Mouse (Mus musculus) brain, embryonic 18.5 days (tissue): ENCODE results near the gene Tm4sf5.
"Not testable (repeated sequence)": the region's sequence is repeated elsewhere in the genome, so short reads cannot be mapped to it uniquely, and the experiment has no call there.

Experiments
- DNase-seq: peaks from one replicate; pipeline ENCODE4 v3.0.0-alpha.2; 2012; ENCODE audit warnings: low read depth, low spot score

Gene Tm4sf5

DNA sequence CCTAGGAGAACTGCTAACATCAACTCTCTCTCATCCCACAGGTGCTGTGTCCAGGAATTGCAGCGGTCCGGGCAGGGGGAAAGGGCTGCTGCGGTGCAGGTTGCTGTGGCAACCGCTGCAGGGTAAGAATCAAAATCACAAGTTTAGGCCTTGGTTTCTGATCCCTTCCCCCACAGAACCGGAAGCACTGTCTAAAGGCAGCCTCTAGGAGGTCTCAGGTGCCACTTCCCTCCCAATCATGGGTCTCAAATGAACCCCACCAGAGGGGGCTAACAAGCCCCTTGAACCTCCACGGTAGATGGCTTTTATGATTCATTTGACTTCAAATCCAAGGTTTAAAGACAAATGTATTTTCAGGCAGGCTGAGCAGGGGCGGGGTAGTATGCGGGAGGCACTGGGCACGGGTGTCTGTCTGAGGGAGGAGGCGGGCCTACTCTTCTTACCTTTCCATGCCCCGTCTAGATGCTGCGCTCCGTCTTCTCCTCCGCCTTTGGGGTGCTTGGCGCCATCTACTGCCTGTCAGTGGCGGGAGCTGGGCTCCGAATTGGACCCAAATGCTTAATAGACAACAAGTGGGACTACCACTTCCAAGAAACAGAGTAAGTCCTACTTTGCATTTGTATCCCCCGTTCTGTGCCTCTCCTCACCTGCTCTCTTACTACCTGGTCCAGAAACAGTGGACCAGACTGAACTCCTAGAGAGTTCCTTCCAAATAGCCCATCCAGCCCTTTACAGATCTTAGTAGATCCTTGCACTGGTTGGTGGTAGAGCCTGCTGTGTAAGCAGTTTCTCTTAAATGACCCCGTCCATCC lies 4.9 kb downstream of the Tm4sf5 start:
- no peak for DNase-seq

DNA sequence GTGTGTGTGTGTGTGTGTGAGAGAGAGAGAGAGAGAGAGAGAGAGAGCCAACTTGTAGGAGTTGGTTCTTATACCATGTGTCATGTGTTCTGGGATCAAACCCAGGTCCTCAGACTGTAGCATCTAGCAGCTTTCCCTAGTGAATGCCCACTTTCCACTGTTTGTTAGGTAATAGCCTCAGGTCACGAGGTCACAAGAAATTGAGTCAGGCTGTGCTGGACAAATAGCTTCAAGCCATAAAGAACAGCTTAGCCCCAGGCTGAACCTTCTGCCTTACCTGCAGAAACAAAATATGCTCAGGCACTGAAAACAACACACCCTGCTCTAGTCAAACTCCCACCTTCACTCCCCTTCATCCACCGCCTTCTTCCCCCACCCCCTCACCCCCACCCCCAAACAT lies 6.2 kb downstream of the Tm4sf5 start:
- no peak for DNase-seq

DNA sequence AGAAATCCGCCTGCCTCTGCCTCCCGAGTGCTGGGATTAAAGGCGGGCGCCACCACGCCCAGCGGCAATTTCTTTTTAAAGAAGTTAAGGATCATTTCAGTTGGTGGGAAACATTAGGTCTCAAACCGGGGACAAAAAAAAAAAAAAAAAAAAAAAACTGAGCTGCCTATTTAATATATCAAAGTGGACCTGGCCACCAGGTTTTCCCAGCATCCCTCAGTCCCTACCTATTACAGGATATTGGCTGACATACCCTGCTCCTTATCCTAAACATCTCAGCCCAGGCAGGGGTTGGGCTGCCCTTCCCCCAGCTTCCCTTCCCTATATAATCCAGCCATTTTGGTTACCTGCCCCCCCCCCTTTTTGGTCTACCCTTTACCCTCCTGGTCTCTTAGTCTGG lies 6.8 kb downstream of the Tm4sf5 start:
- no peak for DNase-seq

DNA sequence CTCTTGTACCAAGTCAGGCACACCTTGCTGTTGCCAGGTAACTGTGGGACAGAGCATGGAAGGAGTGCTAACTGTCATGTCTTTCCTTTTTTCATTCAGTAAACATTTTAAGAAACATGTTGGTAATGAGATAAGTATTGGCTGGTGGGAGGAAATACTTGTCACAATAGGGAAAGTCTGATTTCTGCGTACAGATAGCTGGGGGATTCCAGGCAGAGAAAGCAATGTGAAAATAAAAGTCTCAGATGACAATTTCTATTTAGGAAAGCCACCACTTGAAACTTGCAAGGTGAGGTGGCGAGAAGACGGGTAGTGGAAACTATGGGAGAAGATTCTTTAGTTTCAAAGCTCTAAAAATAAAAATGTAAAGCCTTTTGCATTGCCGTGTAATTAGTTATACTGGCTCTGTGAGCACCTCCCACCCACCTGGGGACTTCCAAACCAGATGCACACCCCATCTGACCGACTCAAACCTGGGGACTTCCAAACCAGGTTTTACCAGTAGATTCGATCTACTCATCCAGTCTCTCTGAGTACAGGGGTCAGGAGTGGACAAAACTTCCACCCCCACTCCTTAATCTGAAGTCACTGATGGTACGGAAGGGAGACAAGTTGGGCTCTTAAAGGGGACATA lies 7.8 kb downstream of the Tm4sf5 start:
- DNase-seq, result no peak

DNA sequence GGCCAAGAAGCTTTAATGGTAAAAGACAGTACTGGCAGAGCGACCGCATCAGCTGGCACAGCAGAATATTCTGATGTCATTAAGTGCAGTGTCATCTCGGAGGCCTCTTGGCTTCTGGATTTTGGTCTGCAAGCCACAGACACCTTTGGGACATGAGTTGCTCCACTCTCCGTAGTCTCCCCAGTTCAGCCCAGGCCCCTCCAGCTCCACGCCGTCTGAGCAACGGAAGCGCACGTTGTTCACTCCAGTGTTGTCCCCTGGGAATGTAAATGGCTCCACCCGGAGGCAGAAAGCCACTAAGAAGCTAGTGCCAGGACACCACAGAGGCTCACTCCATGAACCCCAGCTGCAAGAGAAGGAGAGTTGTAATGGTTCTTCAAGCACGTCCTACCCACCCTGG lies 8.5 kb downstream of the Tm4sf5 start:
- DNase-seq, result no peak

DNA sequence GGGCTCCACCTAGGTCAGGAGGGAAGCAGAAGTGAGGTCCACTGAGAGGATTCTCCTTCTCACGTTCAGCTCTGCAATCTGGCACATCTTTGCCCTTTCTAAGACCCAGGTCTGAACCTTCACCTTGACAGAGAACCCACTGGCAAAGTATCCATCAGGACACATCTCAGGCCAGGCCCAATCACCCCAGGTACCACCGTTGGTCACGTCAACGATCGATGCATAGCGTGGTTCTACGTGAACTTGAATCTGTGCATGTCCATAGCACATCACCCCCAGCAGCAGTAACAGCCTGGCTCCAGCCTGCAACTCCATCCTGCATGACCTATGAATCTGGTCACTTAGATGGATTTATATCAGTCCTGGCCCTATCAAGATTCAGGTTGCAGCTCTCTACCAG lies 9.2 kb downstream of the Tm4sf5 start, which contains the start of gene Vmo1:
TSS of gene Vmo1 (minus strand) at position 329 of the 400 bp plus-strand sequence.
- no peak for DNase-seq

DNA sequence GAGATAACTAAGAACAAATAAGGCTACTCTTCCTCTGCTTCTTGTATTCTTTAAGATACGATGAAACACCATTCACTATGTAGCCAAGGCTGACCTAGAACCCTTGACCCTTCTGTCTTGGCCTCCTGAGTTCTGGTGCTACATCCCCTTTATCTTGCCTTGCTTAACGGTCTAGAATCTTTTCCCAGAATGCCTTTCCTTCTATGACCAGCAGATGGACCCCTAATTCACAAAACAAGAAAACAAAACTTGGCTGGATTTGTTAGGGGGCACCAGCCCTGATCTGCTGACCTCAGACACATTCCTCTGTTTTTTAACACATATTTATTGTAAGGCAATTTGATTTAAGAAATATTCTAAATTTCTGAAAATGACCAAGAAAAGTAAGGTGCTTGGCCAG lies 11.3 kb downstream of the Tm4sf5 start:
- no peak for DNase-seq

DNA sequence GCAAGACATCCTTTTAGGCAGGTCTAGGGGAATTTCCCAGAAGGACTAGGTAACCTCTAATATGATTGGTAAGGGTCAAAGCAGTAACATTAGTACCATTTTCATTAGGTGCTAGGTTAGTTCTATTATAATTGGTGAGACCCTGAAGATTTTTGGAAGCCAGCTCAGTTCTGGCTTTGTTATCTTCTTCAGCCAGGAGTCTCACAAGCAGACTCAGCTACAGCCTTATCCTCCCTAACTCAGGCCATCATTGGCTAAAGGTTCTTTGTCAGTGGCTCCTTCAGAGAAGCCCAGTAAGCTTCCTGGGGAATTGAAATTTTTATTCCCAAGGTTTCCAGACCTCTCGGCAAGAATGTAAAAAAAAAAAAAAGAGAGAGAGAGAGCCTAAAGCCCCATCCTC lies 13.4 kb downstream of the Tm4sf5 start:
- DNase-seq, result no peak

DNA sequence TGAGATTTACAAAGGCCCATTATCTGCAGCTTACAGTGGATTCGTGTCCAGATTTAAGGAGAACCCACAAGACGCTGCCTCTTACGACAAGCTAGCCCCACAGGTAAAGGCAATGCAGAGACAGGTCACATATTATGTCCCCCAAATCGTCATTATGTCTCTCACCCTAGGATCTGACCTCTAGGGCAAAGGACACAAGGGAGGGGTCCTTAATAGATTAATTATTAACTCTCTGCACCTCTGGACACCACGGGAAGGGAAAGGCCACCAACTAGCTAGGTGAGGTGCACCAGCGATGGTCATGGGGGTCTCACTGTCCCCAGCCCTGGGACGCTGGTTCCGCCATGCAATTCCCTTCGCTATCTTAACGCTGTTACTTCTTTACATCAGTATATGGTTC lies 13.9 kb downstream of the Tm4sf5 start, which contains the start of gene Gltpd2:
TSS of gene Gltpd2 (plus strand) at position 274 of the 400 bp plus-strand sequence.
- DNase-seq, result no peak

DNA sequence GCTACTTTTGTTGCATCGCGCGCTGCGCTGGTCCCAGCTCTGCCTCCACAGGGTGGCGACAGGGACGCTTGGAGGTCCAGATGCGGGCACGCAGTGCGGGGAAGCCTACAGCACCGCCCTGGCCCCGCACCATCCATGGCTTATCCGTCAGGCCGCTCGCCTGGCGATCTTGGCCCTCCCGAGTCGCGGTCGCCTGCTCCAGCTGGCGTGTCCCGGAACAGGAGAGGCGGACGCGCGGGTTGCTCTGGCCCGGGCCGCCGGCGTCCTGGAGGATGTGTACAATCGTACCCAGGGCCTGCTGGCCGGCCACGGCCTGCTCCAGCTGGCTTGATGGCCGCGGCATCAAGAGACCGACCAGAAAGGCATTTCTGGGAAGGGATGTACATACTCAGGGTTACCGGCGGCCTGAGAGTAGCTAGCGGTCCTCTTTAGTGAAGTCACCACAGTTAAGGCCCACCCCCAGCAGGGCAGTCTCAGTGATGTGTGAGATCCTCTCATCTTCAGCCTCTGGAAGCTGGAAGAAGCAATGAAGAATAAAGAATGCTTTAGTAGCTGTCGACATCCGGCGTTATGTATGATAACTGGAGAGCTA lies 15.2 kb downstream of the Tm4sf5 start:
- DNase-seq, result no peak

DNA sequence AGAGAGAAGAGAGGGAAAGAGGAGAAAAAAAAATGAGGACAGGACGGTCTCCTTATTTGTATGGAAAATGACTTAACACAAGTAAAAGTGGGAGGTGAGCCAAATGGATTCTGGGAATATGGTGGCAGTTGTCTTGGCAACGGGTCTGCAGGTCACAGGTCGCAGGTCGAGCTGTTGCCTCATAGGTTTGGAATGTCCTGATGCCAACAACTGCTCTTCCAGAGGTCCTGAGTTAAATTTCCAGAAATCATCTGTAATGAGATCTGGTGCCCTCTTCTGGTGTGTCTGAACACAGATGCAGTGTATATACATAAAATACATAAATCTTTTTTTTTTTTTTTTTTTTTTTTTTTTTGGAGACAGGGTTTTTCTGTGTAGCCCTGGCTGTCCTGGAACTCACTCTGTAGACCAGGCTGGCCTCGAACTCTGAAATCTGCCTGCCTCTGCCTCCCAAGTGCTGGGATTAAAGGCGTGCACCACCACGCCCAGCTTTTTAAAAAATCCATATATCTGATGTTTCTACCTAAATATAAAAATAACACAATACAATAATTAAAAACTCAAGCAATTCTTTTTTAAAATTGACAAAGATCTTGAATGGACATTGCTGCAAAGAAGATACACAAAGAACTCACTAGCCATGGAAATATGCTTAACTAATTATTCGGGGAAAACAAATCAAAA lies 18.4 kb downstream of the Tm4sf5 start:
- not testable (repeated sequence) for DNase-seq

DNA sequence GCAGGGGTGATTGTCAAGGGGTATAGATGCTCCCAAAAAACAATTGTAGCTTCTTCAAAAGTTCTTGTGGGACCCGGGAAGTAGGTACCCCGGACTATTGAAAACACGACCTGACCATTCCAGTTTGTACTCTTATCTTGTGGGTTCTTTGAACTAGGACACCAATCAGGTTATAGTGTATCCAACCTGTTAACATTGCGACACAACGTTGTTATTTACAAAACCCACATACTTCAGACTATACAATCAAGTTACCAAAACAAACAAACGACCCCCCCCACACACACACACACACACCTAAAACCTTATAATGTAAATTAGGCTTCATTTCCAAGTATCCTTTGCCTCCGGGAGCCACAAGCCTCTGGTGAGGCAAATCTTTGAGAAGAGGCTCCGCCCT lies 19.7 kb downstream of the Tm4sf5 start:
- DNase-seq, result no peak

DNA sequence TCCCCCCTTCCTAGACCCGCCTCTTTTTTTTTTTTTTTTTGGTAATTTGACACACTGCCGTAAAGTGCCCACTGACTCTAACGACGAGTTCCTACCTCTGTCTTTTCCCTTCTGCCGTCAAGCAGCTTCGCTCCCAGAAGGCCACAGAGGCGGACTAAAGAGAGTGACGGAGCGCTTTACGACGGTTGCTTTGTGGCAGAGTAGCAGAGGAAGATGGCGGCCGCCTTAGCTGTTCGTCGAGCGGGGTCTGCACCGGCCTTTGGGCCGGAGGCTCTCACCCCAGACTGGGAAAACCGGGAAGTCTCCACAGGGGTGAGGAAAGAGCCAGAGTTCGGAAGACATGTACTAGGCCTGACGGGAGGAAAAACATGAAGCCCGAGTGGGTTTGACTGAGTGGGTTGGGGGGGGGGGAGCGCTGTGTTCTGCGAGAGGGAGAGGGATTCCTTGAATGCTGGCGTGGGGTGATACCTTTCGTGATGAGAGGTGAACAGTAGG lies 20.2 kb downstream of the Tm4sf5 start, which contains the start of gene Psmb6:
TSS of gene Psmb6 (plus strand) at position 184 of the 495 bp plus-strand sequence.
- DNase-seq, result peak; percentile 97

DNA sequence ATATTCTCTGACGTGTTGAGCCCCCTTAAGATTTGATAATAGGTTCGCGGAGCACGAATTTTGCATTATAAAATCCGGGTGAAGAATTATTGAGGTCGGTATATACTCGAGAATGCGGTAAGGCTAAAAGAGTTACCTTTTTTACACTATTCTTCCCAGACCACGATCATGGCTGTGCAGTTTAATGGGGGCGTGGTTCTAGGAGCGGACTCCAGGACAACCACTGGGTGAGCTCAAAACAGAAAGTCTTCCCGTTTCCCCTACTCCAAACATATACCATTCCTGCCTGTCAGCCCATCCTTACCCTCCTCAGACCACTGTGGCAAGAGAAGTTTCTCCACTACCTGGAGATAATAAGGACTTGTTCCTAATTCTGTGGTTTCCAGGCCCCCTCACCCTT lies 20.7 kb downstream of the Tm4sf5 start:
- no peak for DNase-seq

DNA sequence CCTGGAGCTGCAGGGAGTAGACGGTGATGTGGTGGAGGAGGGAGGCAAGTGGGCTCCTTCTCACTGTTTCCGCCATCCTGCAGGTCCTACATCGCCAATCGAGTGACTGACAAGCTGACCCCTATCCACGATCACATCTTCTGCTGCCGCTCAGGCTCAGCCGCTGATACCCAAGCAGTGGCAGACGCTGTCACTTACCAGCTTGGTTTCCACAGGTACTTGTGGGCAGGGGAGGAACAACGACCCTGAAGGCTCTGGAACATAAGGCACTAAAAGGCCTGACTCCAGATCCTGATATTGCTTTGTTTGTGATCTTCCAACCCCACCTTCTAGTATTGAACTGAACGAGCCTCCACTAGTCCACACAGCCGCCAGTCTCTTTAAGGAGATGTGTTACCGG lies 21.2 kb downstream of the Tm4sf5 start:
- no peak for DNase-seq

DNA sequence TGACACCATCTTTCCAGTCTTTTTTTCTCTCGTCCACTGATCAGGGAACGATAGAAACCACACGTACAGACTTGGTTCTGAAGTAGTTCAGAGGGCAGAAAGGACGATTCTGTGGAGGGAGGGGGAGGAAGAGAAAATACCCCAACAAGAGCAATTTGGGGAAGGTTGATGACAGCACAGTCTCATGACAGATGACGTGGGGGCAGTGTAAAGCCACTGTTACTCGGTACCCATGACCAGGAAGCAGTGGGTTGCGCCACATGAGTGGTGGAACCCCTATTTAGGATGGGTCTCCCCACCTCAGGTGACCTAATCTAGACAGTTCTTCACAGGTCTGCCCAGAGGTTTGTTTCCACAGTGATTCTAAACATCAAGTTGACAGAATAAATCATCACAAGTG lies 23.6 kb downstream of the Tm4sf5 start:
- no peak for DNase-seq

DNA sequence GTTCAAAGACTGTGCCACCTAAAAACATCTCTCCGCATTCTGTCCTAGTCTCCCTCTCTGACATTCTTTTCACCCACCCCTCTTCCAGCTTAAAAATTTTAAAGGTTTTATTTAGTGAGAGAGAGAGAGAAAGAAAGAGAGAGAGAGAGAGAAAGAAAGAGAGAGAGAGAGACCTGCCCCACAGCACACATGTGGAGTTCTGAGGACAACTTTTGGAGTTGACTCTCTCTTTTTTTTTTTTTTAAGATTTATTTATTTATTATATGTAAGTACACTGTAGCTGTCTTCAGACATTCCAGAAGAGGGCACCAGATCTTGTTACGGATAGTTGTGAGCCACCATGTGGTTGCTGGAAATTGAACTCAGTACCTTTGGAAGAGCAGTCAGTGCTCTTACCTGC lies 26.0 kb downstream of the Tm4sf5 start:
- not testable (repeated sequence) for DNase-seq

DNA sequence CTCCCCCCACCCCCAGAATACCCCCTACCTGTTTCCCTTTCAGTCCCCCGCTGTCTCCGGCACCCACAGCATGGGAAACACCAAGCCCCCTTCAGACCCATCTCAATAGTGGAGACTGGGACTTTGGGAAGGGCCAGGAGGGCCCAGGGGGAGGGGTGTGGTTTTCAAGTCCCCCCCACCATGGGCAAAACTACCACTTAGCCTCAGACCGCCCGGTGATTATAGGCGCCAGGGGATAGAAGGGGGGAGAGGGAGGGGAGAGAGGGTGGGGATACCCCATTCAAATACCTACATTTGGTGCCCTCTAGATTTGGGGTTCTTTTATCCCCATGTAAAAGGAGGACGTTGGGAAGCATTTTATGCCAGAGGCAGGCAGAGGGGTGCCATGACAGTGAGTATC lies 27.8 kb downstream of the Tm4sf5 start, which contains the start of gene Gm40193:
TSS of gene Gm40193 (minus strand) at position 101 of the 400 bp plus-strand sequence.
- no peak for DNase-seq

DNA sequence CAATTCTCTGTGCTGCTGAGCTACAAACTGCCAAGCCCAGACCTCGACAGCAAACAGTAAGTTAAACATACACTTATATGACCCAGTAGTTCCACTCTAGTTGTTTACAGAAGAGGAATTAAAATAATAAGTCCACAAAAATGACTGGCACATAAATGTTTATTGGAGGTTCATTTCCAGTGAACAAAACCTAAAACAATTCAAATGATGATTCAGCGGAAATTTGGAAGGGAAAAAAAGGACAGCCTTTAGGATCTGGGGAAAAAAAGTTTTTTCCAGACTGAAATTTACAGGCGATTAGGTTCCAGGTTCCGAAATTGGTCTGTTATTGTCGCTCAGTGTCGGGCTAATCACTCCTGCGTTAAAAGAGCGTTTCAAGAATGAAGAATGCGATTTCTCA lies 34.4 kb downstream of the Tm4sf5 start:
- no peak for DNase-seq

DNA sequence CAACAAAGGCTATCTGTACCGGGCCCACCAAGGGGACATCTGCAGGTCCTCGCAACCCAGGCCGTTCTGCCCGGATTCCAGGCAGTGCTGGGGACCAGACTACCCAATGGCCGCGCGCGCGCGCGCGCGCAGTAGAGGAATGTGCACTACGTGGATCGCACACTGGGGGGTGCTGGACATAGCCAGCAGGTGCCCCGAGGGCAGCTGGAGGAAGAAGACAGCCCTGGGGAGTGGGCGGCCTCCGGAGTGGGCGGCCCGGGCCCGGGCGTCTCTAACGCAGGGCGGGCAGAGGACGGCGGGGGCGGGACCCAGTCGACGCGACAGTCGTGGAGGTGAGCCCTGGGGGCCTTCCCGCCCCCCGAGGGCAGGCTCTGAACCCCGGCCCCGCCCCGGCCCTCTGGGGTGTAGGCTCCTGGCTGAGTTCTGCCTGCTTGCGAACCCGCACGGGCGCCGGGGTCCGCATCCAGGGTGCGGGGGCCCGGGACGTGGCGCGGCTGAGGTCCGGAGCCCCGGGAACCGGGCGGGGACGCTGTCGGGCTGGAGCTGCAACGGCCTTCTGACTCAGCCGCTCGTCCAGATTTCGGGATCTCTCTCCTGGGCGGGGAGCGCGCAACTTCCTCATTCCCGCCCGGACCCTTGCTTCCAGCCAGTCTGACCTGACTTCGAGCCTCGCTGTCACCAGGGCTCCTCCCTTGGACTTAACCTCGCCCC lies 35.0 kb downstream of the Tm4sf5 start, which contains the start of gene Pld2:
TSS of gene Pld2 (plus strand) at position 188 of the 711 bp plus-strand sequence.
- DNase-seq, result no peak

DNA sequence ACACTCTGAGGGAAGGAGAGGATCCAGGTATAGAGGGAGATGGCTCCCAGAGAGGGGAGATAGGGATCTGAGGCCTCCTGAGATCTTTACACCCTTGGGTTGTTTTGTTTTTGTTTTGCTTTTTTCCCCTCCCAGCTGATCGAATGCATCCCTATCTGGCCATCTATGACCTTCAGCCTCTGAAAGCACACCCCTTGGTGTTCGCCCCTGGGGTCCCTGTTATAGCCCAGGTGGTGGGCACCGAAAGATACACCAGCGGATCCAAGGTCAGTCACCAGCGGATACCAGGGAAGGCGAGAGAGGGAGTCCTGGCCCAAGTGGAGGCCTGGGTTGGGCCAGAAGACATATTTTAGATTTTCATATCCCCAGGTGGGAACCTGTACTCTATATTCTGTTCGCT lies 35.9 kb downstream of the Tm4sf5 start:
- DNase-seq, result no peak
